Mouse (Mus musculus): ENCODE data around the gene Sppl2b. TPM values are rescaled to one million over a fixed set of nuclear protein-coding genes. Genes with fewer than 3 reads are reported as not detected.

Gene Sppl2b
- polyA plus RNA-seq, 1 experiment from 2014 or later = 27.6 TPM

GRCm38 (mm10) chr10:80915260-80915659 is 60.2 kb downstream of the Sppl2b start:
- TF ChIP-seq EP300 (IDR thresholded peaks at IDR 0.05; ENCODE audit: low read depth) (peak; percentile 47; the same call in 1 of the 2 replicates), CTCF (IDR thresholded peaks at IDR 0.05; ENCODE audit: low read depth) (no peak)
- Histone ChIP-seq H3K9ac (replicated peaks) (no peak overlapping the region), H3K4me2 (ENCODE audit: low read depth, low read length) (no peak overlapping the region), H3K27me3 (ENCODE audit: insufficient read depth, low read length) (no peaks in the 10 kb centered on the region), H3K36me3 (replicated peaks; ENCODE audit: insufficient read depth, low read length) (no peaks in the 10 kb centered on the region), H3K27ac (ENCODE audit: low read depth) (peak overlapping the region; percentile 58; the same call in 1 of the 2 replicates), H3K9me3 (ENCODE audit: low read length) (no peaks in the 10 kb centered on the region), H3K4me3 (ENCODE audit: low read depth, low read length) (no peak overlapping the region), H3K4me1 (ENCODE audit: insufficient read depth) (peaks cover 35% of the 10 kb centered on the region)
- 49% methylated on average over 2 of the region's 2 CpGs for WGBS (ENCODE audit: insufficient replicate concordance)
- ATAC-seq (no peak), DNase-seq (no peak)

- ATAC-seq = no peak
- no peak for TF ChIP-seq CTCF (IDR thresholded peaks at IDR 0.05; ENCODE audit: low read depth)
- no peak for TF ChIP-seq EP300 (IDR thresholded peaks at IDR 0.05; ENCODE audit: low read depth)
- WGBS (ENCODE audit: insufficient replicate concordance) = 70% methylated on average over 4 of the region's 4 CpGs
Measured at GRCm38 (mm10) chr10:80915736-80916135, 60.7 kb downstream of the Sppl2b start.

GRCm38 (mm10) chr10:80917336-80917778 is 62.3 kb downstream of the Sppl2b start:
- no peak for TF ChIP-seq EP300 (IDR thresholded peaks at IDR 0.05; ENCODE audit: low read depth)
- Histone ChIP-seq H3K4me3 (ENCODE audit: low read depth, low read length) (peak overlapping the region; percentile 85), H3K27ac (ENCODE audit: low read depth) (0 out of 2 replicates have a peak overlapping the region, but pooled peaks have one; percentile 70), H3K36me3 (replicated peaks; ENCODE audit: insufficient read depth, low read length) (no peaks in the 10 kb centered on the region), H3K9me3 (ENCODE audit: low read length) (no peaks in the 10 kb centered on the region), H3K4me1 (ENCODE audit: insufficient read depth) (peaks cover 42% of the 10 kb centered on the region), H3K4me2 (ENCODE audit: low read depth, low read length) (peak overlapping the region; percentile 80), H3K9ac (replicated peaks) (peak overlapping the region; percentile 76), H3K27me3 (ENCODE audit: insufficient read depth, low read length) (no peaks in the 10 kb centered on the region)
- WGBS (ENCODE audit: insufficient replicate concordance) = under 1% methylated on average over 15 of the region's 15 CpGs
- ATAC-seq = peak; percentile 57
- peak; percentile 62 for DNase-seq

More at GRCm38 (mm10) chr10:80915736-80916135, 60.7 kb downstream of the Sppl2b start:
- no peak overlapping the region for H3K4me2 ChIP-seq (ENCODE audit: low read depth, low read length)
- no peak overlapping the region for H3K27ac ChIP-seq (ENCODE audit: low read depth)
- H3K4me3 ChIP-seq (ENCODE audit: low read depth, low read length) = no peak overlapping the region
- no peak for DNase-seq
- H3K9me3 ChIP-seq (ENCODE audit: low read length) = no peaks in the 10 kb centered on the region
- H3K4me1 ChIP-seq (ENCODE audit: insufficient read depth) = peaks cover 35% of the 10 kb centered on the region
- H3K36me3 ChIP-seq (replicated peaks; ENCODE audit: insufficient read depth, low read length) = no peaks in the 10 kb centered on the region
- no peak overlapping the region for H3K9ac ChIP-seq (replicated peaks)
- H3K27me3 ChIP-seq (ENCODE audit: insufficient read depth, low read length) = no peaks in the 10 kb centered on the region

- Histone ChIP-seq H3K27me3 (ENCODE audit: insufficient read depth, low read length) (no peaks in the 10 kb centered on the region), H3K4me1 (ENCODE audit: insufficient read depth) (peaks cover 44% of the 10 kb centered on the region), H3K4me2 (ENCODE audit: low read depth, low read length) (peak within 1 kb of the TSS; percentile 80), H3K9me3 (ENCODE audit: low read length) (no peaks in the 10 kb centered on the region), H3K27ac (ENCODE audit: low read depth) (peak within 1 kb of the TSS; percentile 70), H3K36me3 (replicated peaks; ENCODE audit: insufficient read depth, low read length) (no peaks in the 10 kb centered on the region), H3K9ac (replicated peaks) (peak within 1 kb of the TSS; percentile 76), H3K4me3 (ENCODE audit: low read depth, low read length) (peak within 1 kb of the TSS; percentile 85)
- ATAC-seq (peak; percentile 49), DNase-seq (peak; percentile 77)
- WGBS (ENCODE audit: insufficient replicate concordance) = under 1% methylated on average over 59 of the region's 61 CpGs
- TF ChIP-seq CTCF (IDR thresholded peaks at IDR 0.05; ENCODE audit: low read depth) = no peak
- TF ChIP-seq EP300 (IDR thresholded peaks at IDR 0.05; ENCODE audit: low read depth) = no peak
Measured at GRCm38 (mm10) chr10:80917779-80918434, 62.8 kb downstream of the Sppl2b start, which contains the start of gene Lmnb2. Lmnb2 (minus strand) TSS chr10:80918245.

MicroRNA genes within 50 kb of the gene (microRNA counts, 519-probe panel; counts per million panel counts)
- microRNA mmu-miR-1982 = not detected

Small RNA genes lying within 50 kb of the gene (microRNA-seq; reads per million reads assigned to microRNA genes)
- 9.7 reads per million, percentile 17 among the genes with 10 or more reads in this experiment for gene Mir1982

Other genes starting within 250 kb of the Sppl2b start
- 0.20 and 0.52 TPM in 2 replicates for gene Gm49322, start 249.3 kb upstream of the Sppl2b start, polyA plus RNA-seq (2015; fragmentation: Nextera tagmentation; extraction: Ambion mirVana)
- 41.4 and 45.8 TPM in 2 replicates for gene Csnk1g2, start 232.4 kb upstream of the Sppl2b start, polyA plus RNA-seq (2015; fragmentation: Nextera tagmentation; extraction: Ambion mirVana)
- 10.7 and 11.5 TPM in 2 replicates for gene Btbd2, start 198.2 kb upstream of the Sppl2b start, polyA plus RNA-seq (2015; fragmentation: Nextera tagmentation; extraction: Ambion mirVana)
- 45.8 and 46.1 TPM in 2 replicates for gene Mknk2, start 177.2 kb upstream of the Sppl2b start, polyA plus RNA-seq (2015; fragmentation: Nextera tagmentation; extraction: Ambion mirVana)
- 14.7 and 17.3 TPM in 2 replicates for gene Mob3a, start 153.3 kb upstream of the Sppl2b start, polyA plus RNA-seq (2015; fragmentation: Nextera tagmentation; extraction: Ambion mirVana)
- 7.9 and 10.4 TPM in 2 replicates for gene Izumo4, start 153.1 kb upstream of the Sppl2b start, polyA plus RNA-seq (2015; fragmentation: Nextera tagmentation; extraction: Ambion mirVana)
- gene Ap3d1, start 113.0 kb upstream of the Sppl2b start, polyA plus RNA-seq (2015; fragmentation: Nextera tagmentation; extraction: Ambion mirVana) = 16.4 and 19.0 TPM in 2 replicates
- gene Dot1l, start 100.1 kb upstream of the Sppl2b start, polyA plus RNA-seq (2015; fragmentation: Nextera tagmentation; extraction: Ambion mirVana) = 4.6 TPM in 2 replicates
- 20.9 and 22.2 TPM in 2 replicates for gene Sf3a2, start 57.1 kb upstream of the Sppl2b start, polyA plus RNA-seq (2015; fragmentation: Nextera tagmentation; extraction: Ambion mirVana)
- gene Plekhj1, start 56.6 kb upstream of the Sppl2b start, polyA plus RNA-seq (2015; fragmentation: Nextera tagmentation; extraction: Ambion mirVana) = 42.0 and 43.7 TPM in 2 replicates
- 0.06 TPM in 1 of 2 replicates, not detected in the other for gene Amh, start 50.0 kb upstream of the Sppl2b start, polyA plus RNA-seq (2015; fragmentation: Nextera tagmentation; extraction: Ambion mirVana)
- gene Jsrp1, start 41.8 kb upstream of the Sppl2b start, polyA plus RNA-seq (2015; fragmentation: Nextera tagmentation; extraction: Ambion mirVana) = 1.6 TPM in 1 of 2 replicates, not detected in the other
- 1,017 and 1,029 TPM in 2 replicates for gene Oaz1, start 28.6 kb upstream of the Sppl2b start, polyA plus RNA-seq (2015; fragmentation: Nextera tagmentation; extraction: Ambion mirVana)
- not detected in 2 replicates for gene Lingo3, start 11.2 kb upstream of the Sppl2b start, polyA plus RNA-seq (2015; fragmentation: Nextera tagmentation; extraction: Ambion mirVana)
- 104 and 108 TPM in 2 replicates for gene Lsm7, start 66 bp upstream of the Sppl2b start, polyA plus RNA-seq (2015; fragmentation: Nextera tagmentation; extraction: Ambion mirVana)
- 0.12 TPM in 2 replicates for gene Tmprss9, start 16.6 kb downstream of the Sppl2b start, polyA plus RNA-seq (2015; fragmentation: Nextera tagmentation; extraction: Ambion mirVana)
- 242 and 244 TPM in 2 replicates for gene Timm13, start 45.7 kb downstream of the Sppl2b start, polyA plus RNA-seq (2015; fragmentation: Nextera tagmentation; extraction: Ambion mirVana)
- gene Lmnb2, start 63.0 kb downstream of the Sppl2b start, polyA plus RNA-seq (2015; fragmentation: Nextera tagmentation; extraction: Ambion mirVana) = 5.4 and 6.5 TPM in 2 replicates
- 17.3 and 18.7 TPM in 2 replicates for gene Gadd45b, start 74.8 kb downstream of the Sppl2b start, polyA plus RNA-seq (2015; fragmentation: Nextera tagmentation; extraction: Ambion mirVana)
- gene Gng7, start 159.7 kb downstream of the Sppl2b start, polyA plus RNA-seq (2015; fragmentation: Nextera tagmentation; extraction: Ambion mirVana) = 1.3 TPM in 2 replicates
- not detected in 2 replicates for gene Diras1, start 170.4 kb downstream of the Sppl2b start, polyA plus RNA-seq (2015; fragmentation: Nextera tagmentation; extraction: Ambion mirVana)
- gene Slc39a3, start 182.2 kb downstream of the Sppl2b start, polyA plus RNA-seq (2015; fragmentation: Nextera tagmentation; extraction: Ambion mirVana) = 4.6 and 4.7 TPM in 2 replicates
- gene Sgta, start 204.9 kb downstream of the Sppl2b start, polyA plus RNA-seq (2015; fragmentation: Nextera tagmentation; extraction: Ambion mirVana) = 50.2 and 50.6 TPM in 2 replicates
- 7.4 and 8.1 TPM in 2 replicates for gene Thop1, start 214.8 kb downstream of the Sppl2b start, polyA plus RNA-seq (2015; fragmentation: Nextera tagmentation; extraction: Ambion mirVana)
- 181 and 183 TPM in 2 replicates for gene Creb3l3, start 243.6 kb downstream of the Sppl2b start, polyA plus RNA-seq (2015; fragmentation: Nextera tagmentation; extraction: Ambion mirVana)

Data from liver, postnatal 0 days (tissue).